Mouse (Mus musculus) cerebellum, postnatal 14 days (tissue): ENCODE results near the gene Unc13b.

Source experiments
- DNase-seq, 2 experiments: peaks; one replicate each; pipeline ENCODE4 v3.0.0; 2021; ENCODE audit warnings: mixed read lengths in 2 of 2

The Unc13b gene

GRCm38 (mm10) chr4:43058753-43059654, at the start of gene Unc13b:
Gene Unc13b, plus strand, starts transcription at chr4:43058953.
- DNase-seq, result peak; percentile 98

GRCm38 (mm10) chr4:43010161-43011038, 48.4 kb upstream of the Unc13b start, which contains the start of gene Fancg:
Gene Fancg, minus strand, starts transcription at chr4:43010506.
- DNase-seq, result peak; percentile 86 to 89

- no peak for DNase-seq
Measured at GRCm38 (mm10) chr4:43012091-43012490, 46.7 kb upstream of the Unc13b start.

- DNase-seq, result no peak
Measured at GRCm38 (mm10) chr4:43018156-43018555, 40.6 kb upstream of the Unc13b start.

- DNase-seq, result no peak
Measured at GRCm38 (mm10) chr4:43019176-43019575, 39.6 kb upstream of the Unc13b start.

GRCm38 (mm10) chr4:43019641-43020465, 38.9 kb upstream of the Unc13b start:
- DNase-seq, result no peak

GRCm38 (mm10) chr4:43020876-43021275, 37.9 kb upstream of the Unc13b start:
- DNase-seq, result no peak

GRCm38 (mm10) chr4:43021341-43021740, 37.4 kb upstream of the Unc13b start:
- DNase-seq, result peak; percentile 56 to 63

GRCm38 (mm10) chr4:43024673-43025072, 34.1 kb upstream of the Unc13b start:
- peak; percentile 50 to 52 for DNase-seq

- DNase-seq, result peak; percentile 99
Measured at GRCm38 (mm10) chr4:43025084-43025960, 33.4 kb upstream of the Unc13b start, which contains the start of gene Pigo. Gene Pigo, minus strand, starts transcription at chr4:43025819.

GRCm38 (mm10) chr4:43029121-43029520, 29.6 kb upstream of the Unc13b start:
- DNase-seq, result no peak

- DNase-seq, result no peak
Measured at GRCm38 (mm10) chr4:43029749-43030148, 29.0 kb upstream of the Unc13b start.

GRCm38 (mm10) chr4:43030352-43030751, 28.4 kb upstream of the Unc13b start:
- no peak for DNase-seq

GRCm38 (mm10) chr4:43030780-43031230, 27.9 kb upstream of the Unc13b start:
- peak in 1 of 2 experiments; percentile 73 for DNase-seq

GRCm38 (mm10) chr4:43031237-43031995, 27.3 kb upstream of the Unc13b start, which contains the start of gene Stoml2:
Gene Stoml2, minus strand, starts transcription at chr4:43031710.
- peak; percentile 94 to 95 for DNase-seq

GRCm38 (mm10) chr4:43032501-43032900, 26.3 kb upstream of the Unc13b start:
- peak in 1 of 2 experiments; percentile 20 for DNase-seq

GRCm38 (mm10) chr4:43033481-43033880, 25.3 kb upstream of the Unc13b start:
- DNase-seq, result peak in 1 of 2 experiments; percentile 12

GRCm38 (mm10) chr4:43035851-43036250, 22.9 kb upstream of the Unc13b start:
- DNase-seq, result no peak

GRCm38 (mm10) chr4:43036356-43036755, 22.4 kb upstream of the Unc13b start:
- DNase-seq, result peak in 1 of 2 experiments; percentile 36
